Mouse (Mus musculus) megakaryocyte, embryonic 14.5 days (primary cell): ENCODE data around the gene Maml3.

Source experiments
- FLI1 ChIP-seq: IDR thresholded peaks from 2 replicates; pipeline ENCODE4 v1.6.1; 2012; ENCODE audit warnings: low read length, inconsistent platforms, mixed read lengths
- GATA1 ChIP-seq: IDR thresholded peaks from 3 replicates; pipeline ENCODE4 v1.6.1; 2012; ENCODE audit warnings: mixed read lengths, low read length, inconsistent platforms, borderline replicate concordance

- TF ChIP-seq GATA1 = no peak
- TF ChIP-seq FLI1 = no peak
These were observed 404.8 kb downstream of the Maml3 start for GRCm38 (mm10) chr3:51700123-51700522.
